Mouse (Mus musculus) fat pad, adult 2 months (tissue): ENCODE data around the gene Gm10521.

Experiments
- DNase-seq: peaks from one replicate; pipeline ENCODE4 v3.0.0-alpha.2; 2011; ENCODE audit warnings: low read depth, low spot score; ENCODE audit errors: extremely low read depth

The Gm10521 gene

DNA sequence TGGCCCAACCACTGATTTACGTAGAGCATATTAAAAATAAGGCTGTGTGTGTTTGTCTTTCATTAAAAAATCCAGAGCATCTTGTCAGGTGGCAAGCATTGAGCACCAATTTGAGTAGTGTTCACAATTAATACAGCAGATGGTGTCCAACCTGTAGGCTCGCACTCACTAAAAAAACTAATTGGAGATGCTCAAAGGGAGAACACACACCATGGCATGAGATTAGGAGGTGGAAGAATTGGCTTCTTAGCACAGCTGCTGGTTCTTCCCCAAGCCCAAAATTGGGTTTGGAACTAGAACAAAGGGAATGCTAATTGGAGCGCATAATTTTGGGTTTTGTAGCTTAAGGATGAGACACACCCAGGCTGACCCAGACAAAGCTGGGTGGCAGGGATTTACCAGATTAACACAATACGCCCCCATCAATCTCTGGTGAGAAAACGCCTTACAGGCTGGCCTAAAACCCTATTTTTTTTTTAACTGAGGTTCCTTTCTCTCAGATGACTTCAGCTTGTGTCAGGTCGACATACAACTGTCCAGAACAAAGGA lies 51.1 kb downstream of the Gm10521 start:
- DNase-seq, result no peak
